Mouse (Mus musculus): ENCODE measurements at regions not wholly inside any gene's neighbourhood (a gene's known extent, or its start where the extent isn't known, plus 50 kb on each side); places are given as distances from the start of the nearest gene placed in this dataset.
A peak's percentile ranks its signal among the peaks of the same experiment; 100 is the strongest.

DNA sequence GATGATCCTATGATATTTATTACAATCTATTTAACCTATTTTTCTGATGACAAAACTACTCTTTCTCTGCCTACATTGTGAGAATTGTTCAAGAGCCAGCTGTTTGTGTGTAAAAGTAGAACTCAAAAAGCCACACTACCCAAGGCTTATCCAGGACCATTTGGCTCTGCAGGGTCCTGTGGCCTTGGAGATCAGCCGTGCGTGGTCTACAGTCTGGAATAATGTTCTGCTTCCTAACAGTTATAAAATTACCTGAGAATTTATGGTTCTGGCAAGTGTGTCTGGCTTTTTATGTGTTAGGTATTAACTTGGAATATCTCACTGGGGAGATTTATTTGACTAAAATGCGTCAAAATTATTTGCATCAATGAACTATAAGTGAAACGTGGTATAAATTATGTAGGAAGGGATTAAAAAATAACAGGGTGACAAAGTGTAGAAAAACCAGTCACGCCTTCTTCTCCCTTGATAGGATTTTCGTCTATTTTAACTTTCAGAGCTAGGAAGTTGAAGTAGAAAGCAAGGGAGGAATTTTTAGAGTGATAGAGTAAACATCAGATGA lies 1789.0 kb upstream of the Gm7489 start:
- no peak for DNase-seq
- intact Hi-C loops (cut with DNase I): no loop called here

DNA sequence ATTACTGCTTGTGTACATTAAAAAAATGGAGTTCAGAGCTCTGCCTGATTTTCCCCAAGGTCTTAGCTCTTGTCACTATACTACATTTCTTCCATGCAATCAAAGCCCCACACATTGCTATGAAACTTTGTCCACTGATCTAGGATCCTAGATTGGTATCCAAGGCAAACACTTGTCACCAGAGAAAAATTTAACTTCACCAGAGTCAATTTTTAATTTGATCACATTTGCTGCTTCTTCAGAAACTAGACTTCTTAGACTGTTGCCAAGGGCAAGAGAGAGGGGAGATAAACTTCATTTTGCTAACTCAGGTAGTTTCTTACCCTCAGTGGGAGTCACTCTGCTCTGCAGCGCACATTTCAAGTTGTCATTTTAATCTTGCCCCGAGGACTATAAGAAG lies 1775.9 kb upstream of the Gm7489 start:
- DNase-seq: no peak
- intact Hi-C loops (cut with DNase I): no loop called here

DNA sequence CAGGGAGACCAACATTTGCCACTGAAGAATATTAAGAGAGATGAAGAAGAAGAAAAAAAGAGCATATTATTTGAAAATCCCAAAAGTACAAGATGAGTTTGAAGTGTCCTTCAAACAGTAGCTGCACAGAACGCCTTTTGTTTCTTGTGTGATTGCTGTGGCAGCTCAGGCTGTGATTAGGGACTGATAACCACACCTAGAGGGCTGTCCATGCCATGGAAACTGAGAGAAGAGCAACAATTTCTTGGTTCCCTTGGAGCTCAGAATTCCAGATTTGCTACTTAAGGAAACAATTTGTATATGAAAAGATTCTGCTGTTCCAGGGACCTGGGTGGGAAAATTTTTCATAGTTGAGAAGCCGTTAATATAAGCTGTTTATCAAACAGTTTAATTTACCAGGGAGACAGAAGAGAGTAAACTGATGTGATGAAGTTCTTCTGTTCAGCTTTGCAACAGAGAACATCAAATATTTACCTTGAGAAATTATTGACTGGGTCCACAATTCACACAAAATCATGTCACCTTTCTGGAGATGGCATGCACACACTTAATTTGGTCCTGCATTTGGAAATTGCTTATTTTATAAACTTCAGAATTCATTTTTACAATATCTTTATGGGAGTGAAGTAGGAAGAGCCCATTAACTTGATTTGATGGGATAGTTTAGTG lies 1770.2 kb upstream of the Gm7489 start:
- no peak for DNase-seq
- intact Hi-C loops (cut with DNase I): no loop called here

DNA sequence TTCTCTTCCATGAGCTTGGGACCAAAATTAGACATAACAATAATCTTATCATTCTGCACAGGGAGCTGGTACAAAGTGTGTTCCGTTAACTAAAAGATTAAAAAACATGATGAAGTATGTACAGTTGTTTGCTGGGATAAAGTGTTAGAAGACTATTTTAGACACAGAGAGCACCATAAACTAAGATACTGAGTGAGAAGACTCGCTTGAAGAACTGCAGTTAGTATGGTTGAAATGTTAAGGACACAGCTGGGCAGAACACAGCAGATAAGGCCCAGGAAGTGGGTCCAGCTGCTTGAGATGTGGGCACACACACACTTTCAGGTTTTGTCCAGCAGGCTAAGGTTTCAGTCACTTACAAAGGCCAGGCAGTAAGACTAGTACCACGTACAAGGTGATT lies 1748.0 kb upstream of the Gm7489 start:
- intact Hi-C loops (cut with DNase I): no loop called here
- DNase-seq: no peak

DNA sequence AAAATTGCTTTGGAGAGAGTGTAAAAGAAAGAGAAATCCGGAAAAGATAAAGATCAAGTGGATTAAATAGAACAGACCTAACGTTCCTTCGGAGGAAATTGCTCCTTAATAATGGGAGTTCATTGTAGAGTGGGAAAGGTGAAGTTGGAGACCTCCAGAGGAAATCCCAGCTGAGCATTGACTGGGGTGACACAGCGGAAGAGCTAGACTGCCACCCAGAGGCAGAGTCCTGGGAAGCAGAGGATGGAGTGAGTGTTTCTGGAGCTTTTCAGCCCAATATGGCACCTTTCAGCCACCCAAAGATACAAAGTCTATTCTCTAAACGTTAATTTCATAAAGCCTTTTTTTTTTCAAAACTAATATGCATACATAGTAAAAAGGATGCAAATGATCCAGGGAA lies 1731.3 kb upstream of the Gm7489 start:
- DNase-seq: no peak
- intact Hi-C loops (cut with DNase I): no loop called here

DNA sequence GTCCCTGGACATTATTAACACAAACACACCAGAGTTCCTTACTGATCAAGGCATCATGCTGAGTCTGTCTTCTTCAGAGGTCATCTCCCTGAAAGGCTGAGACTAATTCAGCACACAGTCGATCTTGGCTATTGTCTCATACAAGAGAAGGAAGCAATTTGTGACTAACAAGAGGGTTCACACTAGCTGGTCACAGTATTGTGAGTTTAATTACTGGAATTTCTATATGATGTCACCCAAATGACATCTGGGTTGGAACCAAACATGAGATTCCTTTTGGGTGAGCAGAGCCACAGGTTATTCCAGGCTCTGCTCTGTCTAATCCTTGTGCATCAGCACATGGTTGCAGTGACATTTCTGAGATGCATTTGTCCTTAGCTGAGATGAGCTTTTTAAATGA lies 1728.9 kb upstream of the Gm7489 start:
- intact Hi-C loops (cut with DNase I): no loop called here
- DNase-seq: no peak

DNA sequence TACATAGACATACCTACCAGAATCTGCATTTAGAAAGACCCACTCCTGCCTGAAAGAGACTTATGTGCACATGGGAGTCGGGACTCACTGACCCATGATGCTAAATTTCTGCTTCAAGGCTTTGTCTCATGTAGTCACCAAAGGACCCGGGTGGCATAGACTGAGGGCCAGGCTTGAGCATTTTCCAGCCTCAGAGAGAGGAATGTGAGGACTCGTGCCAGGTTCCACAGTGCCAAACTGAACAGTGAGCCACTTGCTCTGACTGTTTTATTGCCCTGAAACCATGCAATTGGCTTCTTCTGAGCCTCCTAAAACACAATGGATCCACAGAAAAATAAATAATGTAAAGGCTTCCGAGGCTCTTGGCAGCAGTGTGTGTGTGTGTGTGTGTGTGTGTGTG lies 1727.9 kb upstream of the Gm7489 start:
- intact Hi-C loops (cut with DNase I): no loop called here
- no peak for DNase-seq

DNA sequence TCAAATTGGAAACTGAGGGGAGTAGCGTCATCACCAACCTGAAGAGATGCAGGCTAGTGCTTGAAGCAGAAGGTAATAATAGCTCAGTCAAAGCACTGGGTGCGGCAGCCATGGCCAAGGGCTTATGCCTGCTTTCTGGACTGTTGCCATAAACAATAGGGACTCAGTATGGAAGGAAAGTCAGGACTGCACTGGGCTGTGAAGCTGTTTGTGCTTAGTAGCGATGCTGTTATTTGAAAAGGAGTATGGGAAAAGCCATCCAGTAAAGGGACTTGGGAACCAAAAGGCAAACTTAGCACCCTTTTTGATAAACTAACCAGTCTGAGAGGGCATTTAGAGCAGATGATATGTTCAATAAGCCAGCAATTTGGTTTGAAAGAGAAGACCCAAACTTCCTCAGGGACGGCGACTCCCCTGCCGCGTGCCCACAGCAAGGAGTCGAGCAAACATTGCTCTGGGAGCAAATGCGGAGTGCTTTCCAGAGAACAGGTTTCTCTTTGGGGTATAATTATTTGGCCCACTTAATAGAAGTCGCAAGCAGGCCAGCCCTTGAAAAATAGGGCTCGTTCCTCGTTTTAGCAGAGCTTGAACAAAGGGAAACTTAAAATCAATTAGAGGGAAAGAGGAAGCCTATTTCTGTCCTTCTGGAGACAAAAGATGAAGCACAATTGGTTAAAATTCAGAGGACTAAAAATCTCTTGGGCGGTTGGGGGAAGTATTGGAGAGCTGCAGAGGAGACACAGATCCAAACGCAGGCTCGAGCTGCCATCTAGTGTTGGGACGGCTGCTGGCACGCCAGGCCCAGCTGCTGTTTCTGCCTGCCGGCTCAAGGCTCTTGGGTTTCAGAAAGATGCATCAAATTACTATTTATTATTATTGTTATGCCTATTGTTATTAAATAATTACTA lies 1724.3 kb upstream of the Gm7489 start:
- intact Hi-C loops (cut with DNase I): loop anchor here (2.0 to 5.0 kb wide), 2 partner anchors 250 to 297 kb away; no protein-coding TSS in a partner anchor
- peak; percentile 47 to 57 for DNase-seq

DNA sequence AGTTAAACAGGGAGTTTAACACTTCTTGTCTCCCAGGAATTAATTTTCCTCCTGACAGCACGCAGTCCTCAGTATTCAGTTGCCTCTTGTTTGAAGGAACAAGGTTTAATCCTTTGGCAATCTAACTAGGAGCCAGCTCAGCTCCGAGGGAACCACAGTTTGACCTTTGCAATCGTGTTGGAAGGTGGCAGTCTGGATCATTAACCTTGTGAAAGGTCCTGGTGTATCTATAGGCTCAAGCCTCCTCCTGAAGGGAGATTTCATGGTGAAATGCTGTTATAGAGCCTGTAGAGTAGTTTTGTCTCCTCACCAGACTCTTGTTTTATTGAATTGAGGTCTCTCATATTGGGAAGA lies 1723.6 kb upstream of the Gm7489 start:
- no peak for DNase-seq
- intact Hi-C loops (cut with DNase I): loop anchor here (2.0 to 5.0 kb wide), 2 partner anchors 250 to 296 kb away; no protein-coding TSS in a partner anchor

DNA sequence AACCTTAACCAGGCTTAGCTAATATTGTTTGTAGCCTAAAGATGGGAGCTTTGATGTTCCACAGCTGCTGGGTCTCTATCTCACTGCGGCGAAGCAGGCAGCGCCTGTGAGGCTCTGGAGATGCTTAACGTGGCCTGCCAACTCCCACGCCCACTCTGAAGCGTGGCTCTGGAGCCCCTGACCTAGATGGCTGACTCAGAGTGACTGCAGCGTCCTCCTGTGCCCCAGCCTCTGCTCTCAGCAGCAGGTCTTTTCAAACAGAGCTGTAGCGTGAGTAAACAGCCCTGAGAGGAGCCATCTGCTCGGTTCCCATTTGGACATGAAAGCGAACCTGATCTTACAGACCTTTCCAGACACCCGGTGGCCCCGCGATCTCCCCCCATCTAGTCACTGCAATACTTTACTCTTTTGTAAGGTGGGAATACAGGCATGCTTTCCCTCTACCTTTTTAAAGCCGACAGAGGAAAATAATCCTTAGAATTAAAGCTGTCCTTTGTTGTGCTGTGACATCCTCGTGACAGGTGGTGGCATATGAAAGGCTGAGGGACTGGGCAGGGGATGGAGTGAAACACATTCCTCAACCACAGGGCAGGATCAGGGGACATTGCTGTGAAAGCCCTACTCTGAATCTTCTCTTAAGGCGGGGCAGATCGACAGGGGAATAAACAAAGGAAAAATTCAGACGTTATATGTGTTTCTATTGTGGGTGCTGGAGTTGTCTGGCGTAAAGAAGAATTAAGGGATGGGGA lies 1723.0 kb upstream of the Gm7489 start:
- intact Hi-C loops (cut with DNase I): loop anchor here (2.0 to 5.0 kb wide), 2 partner anchors 251 to 296 kb away; no protein-coding TSS in a partner anchor
- DNase-seq: no peak

DNA sequence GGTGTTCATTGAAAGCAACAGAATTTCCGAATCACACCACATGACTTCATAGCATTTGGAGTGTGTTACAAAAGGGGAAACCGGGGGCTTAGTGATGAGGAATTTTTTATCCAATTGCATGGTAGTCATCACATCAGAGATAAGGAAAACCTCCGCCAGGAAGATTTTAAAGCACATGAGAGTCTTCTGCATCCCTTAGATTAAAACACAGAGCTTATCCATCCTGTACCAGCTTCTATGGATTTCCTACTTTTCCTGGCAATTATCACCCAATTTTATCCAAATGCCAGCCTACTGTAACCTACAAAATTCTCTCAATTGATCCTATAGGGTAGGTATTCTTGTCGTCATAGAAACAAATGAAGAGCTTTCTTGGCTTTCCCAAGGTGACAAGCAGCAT lies 1718.6 kb upstream of the Gm7489 start:
- intact Hi-C loops (cut with DNase I): no loop called here

DNA sequence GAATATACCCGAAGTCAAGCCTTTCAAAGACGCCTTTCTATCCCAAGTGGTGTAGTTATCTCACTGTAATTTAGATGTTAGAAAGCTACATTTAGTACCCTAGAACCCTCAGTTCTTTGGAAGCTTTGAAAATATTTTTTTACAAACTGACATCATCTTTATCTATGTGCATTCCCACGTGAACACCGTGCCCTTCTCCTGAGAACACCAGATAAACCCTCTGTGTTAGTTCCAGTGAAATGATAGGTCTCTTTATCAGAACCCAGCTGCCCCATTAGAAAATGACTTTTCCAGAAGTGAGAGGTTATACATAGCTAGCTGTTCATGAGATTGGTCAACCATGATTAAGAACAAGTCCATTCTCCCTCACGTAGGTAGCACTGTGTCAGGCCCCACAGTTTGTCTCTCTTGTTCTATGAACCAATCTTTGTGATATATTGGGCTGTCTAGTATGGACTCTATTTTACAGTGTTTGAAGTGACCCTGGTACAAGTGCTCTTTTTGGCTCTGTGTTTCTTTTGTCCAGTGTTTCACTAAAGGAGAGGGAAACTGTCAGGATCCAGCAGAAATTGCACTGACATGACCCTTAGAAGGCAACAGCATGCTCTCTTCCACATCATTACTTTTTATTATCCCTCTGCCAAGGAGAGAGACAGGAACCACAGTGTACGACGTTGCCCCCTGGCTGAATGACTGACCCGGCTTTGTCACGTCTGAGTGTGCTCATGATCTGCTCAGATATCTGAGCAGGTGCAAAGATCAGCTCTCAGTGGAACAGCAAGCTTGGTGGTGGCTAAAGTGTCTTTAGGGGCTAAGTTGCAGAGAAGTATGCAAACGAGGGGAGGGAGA lies 1717.9 kb upstream of the Gm7489 start:
- intact Hi-C loops (cut with DNase I): no loop called here
- DNase-seq: no peak

More for the DNA sequence above, 1718.6 kb upstream of the Gm7489 start:
- no peak for DNase-seq

DNA sequence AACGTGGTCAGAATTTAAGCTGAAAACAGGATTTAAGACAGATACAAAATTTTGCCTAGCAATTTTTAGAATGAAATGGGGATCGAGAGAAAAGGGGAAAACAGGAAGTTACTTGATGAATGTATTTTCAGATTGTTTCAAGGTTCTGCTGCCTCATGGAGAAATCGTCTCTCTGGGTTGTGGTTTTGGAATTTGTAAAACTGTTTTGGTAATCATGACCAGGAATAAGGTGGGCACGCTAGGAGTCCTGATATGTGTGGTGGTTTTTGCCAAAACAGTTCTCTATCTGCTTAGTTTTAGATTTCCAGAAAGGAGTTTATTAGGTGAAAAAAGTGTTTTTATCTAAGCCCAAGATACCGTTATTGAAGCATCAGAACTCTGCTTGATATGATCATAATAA lies 1716.9 kb upstream of the Gm7489 start:
- intact Hi-C loops (cut with DNase I): no loop called here
- no peak for DNase-seq

DNA sequence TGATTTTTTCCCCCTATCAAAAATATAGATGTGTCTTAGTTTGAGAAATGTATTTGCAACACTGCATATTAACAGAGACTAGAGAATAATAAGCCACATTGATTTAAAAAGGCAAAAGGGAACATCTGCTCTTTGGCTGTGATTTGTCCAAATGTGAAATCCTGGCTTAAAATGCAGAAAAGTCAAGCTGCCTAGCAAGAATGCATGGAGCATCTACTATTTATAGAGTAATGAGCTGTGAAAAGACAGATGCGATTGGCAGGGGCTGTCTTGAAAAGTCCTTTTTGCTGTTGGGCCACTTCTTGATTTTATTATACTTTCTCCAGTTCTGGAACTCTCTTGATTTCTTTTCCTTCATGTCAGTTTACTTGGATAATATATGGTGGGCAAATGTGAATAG lies 1707.8 kb upstream of the Gm7489 start:
- intact Hi-C loops (cut with DNase I): no loop called here
- no peak for DNase-seq

DNA sequence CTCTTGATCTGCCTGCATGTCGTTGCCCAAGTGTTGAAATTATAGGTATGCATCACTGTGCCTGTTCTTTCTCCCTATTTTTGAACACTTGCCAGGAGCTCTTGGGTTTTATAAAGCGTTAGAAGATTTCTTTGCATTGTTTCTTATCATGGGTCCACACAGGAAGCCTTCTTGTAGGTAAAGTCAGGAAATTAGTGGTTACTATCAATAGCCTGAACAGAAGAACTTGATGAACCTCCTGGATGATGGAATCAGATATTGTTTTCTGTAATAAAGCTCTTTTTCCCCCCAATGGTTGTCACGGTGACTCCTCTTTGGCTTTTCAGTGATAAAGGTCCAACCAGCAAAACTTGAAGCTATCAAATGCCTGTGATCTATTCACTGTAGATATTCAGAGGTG lies 1706.0 kb upstream of the Gm7489 start:
- DNase-seq: no peak
- intact Hi-C loops (cut with DNase I): no loop called here

DNA sequence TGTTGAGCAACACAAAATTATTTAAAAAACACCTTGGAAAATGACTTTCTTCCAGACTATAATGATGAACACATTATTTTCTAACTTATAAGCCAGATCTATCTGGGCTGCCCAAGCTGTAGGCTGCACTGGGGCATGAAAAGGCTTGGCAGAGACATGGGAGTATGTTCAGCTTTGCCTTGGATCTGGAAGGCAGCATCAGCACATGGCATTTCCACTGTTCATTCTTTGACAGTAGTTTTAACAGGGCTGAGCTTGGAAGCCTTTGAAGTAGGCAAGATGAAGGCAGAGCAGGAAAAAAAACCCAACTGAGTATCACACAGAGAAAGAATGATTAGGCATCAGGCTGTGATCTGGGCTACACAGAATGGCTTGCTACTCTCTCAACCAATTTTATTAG lies 1705.3 kb upstream of the Gm7489 start:
- DNase-seq: no peak
- intact Hi-C loops (cut with DNase I): no loop called here

DNA sequence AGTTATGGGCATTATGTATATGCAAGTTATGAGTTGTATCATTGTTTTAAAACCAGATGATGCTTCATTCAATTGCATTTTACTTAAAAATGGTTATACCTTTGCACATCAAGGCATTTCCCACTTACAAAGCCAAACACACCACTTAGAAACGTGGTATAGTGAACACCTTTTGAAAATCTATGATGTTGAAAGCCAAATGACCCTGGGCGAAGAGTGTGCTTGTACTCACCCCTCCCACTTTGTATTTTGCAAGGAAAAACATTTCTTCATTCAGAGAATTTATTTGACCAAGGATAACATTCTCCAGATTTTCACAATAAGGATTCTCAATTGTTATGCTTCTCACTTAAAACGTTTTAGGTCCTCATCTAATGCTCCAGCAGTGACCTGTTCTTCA lies 1693.5 kb upstream of the Gm7489 start:
- DNase-seq: no peak
- intact Hi-C loops (cut with DNase I): no loop called here

DNA sequence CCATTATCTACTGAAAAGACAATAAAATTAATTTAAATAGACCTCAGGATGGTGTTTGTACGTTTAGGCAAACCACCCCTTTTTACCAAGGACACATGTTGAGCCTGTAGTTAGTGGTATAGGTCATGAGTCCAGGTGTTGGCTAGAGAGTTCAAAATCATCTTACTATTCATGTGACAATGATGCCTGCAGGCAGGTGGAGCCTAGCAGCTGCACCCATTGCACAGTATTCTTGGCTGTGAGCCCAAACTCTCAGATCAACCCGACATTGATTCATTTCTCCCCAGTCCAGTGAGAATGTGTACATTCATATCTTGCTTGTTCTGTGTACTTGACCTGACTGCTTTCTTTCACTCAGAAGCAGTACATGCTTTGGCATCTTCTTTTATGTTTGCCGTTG lies 1677.4 kb upstream of the Gm7489 start:
- no peak for DNase-seq
- intact Hi-C loops (cut with DNase I): no loop called here

DNA sequence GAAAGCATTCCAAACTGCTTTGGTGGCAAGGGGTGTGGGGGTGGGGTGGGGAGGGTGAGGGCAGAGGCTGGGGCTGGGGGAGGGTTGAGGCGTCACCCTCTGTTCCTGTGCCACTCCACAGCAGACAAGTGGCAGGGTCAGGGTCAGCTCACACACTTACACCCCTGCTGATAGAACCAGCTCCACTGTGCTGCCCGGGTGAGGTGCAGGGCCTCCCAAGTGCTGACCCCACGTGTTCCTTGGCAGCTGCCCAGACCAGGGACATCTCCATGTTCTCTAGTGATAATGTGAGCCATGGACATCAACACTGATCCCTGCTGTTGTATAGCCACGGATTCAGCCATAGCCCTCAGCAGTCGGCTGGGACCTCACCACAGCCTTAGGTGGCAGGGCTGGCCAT lies 1652.3 kb upstream of the Gm7489 start:
- intact Hi-C loops (cut with DNase I): no loop called here
- DNase-seq: no peak

DNA sequence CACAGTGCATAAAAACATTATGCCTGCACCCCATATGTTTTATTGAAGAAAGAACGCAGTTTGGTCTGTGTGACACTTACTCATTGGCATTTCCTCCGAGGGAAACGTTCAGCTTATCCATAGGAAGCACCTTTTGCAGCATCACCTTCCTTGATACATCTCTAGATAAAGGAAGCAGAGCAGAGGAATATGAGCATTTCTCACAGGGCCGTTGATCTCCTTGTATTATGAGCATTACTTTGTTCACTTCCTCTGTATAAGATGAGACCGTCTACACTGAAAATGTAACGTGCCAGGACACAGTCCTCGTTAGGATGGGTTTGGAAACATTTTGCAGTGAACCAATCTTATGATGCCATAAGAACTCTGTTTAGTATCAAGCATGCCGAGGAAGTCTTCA lies 1648.5 kb upstream of the Gm7489 start:
- intact Hi-C loops (cut with DNase I): no loop called here
- no peak for DNase-seq
